Mouse (Mus musculus) erythroblast, embryonic 14.5 days (primary cell): Measurements from ENCODE around the gene Pja2.

Source experiments
- GATA1 ChIP-seq: IDR thresholded peaks from 2 replicates; pipeline ENCODE4 v1.6.1; 2012; ENCODE audit warnings: low read length, inconsistent platforms, mixed read lengths
- TAL1 ChIP-seq: IDR thresholded peaks from 3 replicates; pipeline ENCODE4 v1.6.1; 2012; ENCODE audit warnings: low read length, inconsistent platforms, mixed read lengths

DNA sequence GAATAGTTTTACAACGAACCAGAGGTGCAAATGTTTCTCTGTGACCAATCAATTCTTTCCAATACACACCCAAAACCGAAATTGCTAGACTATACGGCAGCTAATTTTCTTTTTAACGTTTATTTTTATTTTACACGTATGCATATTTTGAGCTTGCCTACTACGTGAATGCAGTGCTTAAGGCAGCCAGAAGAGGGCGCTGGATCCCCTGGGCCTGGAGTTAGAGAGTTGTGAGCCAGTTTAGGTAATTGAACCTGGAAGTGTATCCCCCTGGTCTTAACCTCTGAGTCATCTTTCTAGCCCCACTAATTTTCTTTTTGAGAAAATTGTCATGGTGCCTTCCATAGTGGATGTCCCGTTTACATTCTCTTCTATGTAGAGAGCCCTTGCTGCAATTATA lies 100.5 kb downstream of the Pja2 start:
- TF ChIP-seq TAL1: no peak
- no peak for TF ChIP-seq GATA1
